In the genomic region with DNA sequence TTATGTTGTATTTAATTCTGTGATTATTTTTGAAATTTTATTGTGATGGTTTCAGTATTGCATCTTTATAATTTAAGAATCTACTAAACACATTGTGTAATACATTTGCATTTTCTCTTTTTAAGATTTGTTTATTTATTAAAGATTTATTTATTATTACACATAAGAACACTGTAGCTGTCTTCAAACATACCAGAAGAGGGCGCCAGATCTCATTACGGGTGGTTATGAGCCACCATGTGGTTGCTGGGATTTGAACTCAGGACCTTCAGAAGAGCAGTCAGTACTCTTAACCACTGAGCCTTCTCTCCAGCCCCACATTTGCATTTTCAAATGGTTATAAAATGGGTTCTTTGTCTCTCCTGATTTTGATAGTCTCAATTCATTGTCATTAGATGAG, we compare ENCODE assay signal across 12 mouse cellular contexts. TPM values are rescaled to one million over a fixed set of nuclear protein-coding genes. Genes with fewer than 3 reads are reported as not detected.
DNase-seq lines count a peak whose midpoint lies in the region; ATAC-seq and TF ChIP-seq lines count a peak whose summit lies in the region.
"Had no signal": no experiment of that assay in that cellular context is flagged by ENCODE, and none has a peak within 500 bp of the region (broad histone marks: within the 10 kb centered on the region; RNA-seq: fewer than 3 reads in every experiment).

No protein-coding gene starts in this region.

- H3K36me3 ChIP-seq in intestine, embryonic 14.5 days (ENCODE audit: control insufficient read depth, insufficient read depth, low read length) = no peaks in the 10 kb centered on the region
- H3K36me3 ChIP-seq in intestine, embryonic 16.5 days (ENCODE audit: control insufficient read depth, insufficient read depth, low read length) = no peaks in the 10 kb centered on the region
- H3K36me3 ChIP-seq in E14TG2a.4 (ENCODE audit: insufficient read depth, low read length) = no peaks in the 10 kb centered on the region
- H3K36me3 ChIP-seq in forebrain, embryonic 16.5 days (ENCODE audit: control insufficient read depth, insufficient read depth) = no peaks in the 10 kb centered on the region; the same call in 1 of the 2 replicates
- H3K36me3 ChIP-seq: embryonic facial prominence, embryonic 15.5 days had no signal

- H3K4me3 ChIP-seq in intestine, embryonic 14.5 days (ENCODE audit: low read depth, low read length) = no peak overlapping the region
- H3K4me3 ChIP-seq in intestine, embryonic 16.5 days (ENCODE audit: low read length) = no peak overlapping the region
- no peak overlapping the region for H3K4me3 ChIP-seq in E14TG2a.4 (replicated peaks; ENCODE audit: low read length)
- H3K4me3 ChIP-seq in forebrain, embryonic 16.5 days (replicated peaks; ENCODE audit: low read length) = no peak overlapping the region

- DNase-seq in intestine, embryonic 14.5 days (ENCODE audit: low spot score) = no peak
- DNase-seq in A20 (ENCODE audit: low read depth, low spot score) = peak; percentile 60
- peak; percentile 76 for DNase-seq in induced T-regulatory cell, adult 2 months (ENCODE audit: low read depth)
- DNase-seq in layer of hippocampus, postnatal 36 days = no peak
- DNase-seq: adrenal gland, adult 8-10 months had no signal

- no peak for ATAC-seq in intestine, embryonic 14.5 days (replicated peaks; ENCODE audit: low FRiP score, low TSS enrichment, low read depth)
- ATAC-seq in intestine, embryonic 16.5 days = no peak
- no peak for ATAC-seq in forebrain, embryonic 16.5 days

- peak overlapping the region; percentile 80 for H3K4me2 ChIP-seq in intestine, embryonic 14.5 days (ENCODE audit: low read length)
- H3K4me2 ChIP-seq in intestine, embryonic 16.5 days (ENCODE audit: low read depth, low read length) = no peak overlapping the region
- no peak overlapping the region for H3K4me2 ChIP-seq in forebrain, embryonic 16.5 days (ENCODE audit: low read length)

- H3K27ac ChIP-seq in intestine, embryonic 14.5 days (ENCODE audit: low read depth) = no peak overlapping the region
- H3K27ac ChIP-seq in intestine, embryonic 16.5 days (ENCODE audit: low read length) = no peak overlapping the region
- H3K27ac ChIP-seq in forebrain, embryonic 16.5 days (ENCODE audit: low read length) = no peak overlapping the region
- H3K27ac ChIP-seq: embryonic facial prominence, embryonic 15.5 days had no signal

- 70% methylated on average over 2 of the region's 2 CpGs for WGBS in intestine, embryonic 14.5 days
- 70% methylated on average over 2 of the region's 2 CpGs for WGBS in intestine, embryonic 16.5 days
- 79% methylated on average over 2 of the region's 2 CpGs for WGBS in forebrain, embryonic 16.5 days

- no peaks in the 10 kb centered on the region for H3K9me3 ChIP-seq in intestine, embryonic 14.5 days (ENCODE audit: control insufficient read depth, low read length)
- H3K9me3 ChIP-seq in intestine, embryonic 16.5 days (ENCODE audit: control insufficient read depth, low read length) = no peaks in the 10 kb centered on the region
- no peaks in the 10 kb centered on the region for H3K9me3 ChIP-seq in E14TG2a.4 (ENCODE audit: low read length)
- H3K9me3 ChIP-seq in forebrain, embryonic 16.5 days (ENCODE audit: control insufficient read depth, low read length) = no peaks in the 10 kb centered on the region
- H3K9me3 ChIP-seq: embryonic facial prominence, embryonic 15.5 days had no signal

- TF ChIP-seq CTCF in E14TG2a.4 (conservative IDR thresholded peaks at IDR 0.05; ENCODE audit: low read length) = peak; percentile 29; the same call in 1 of the 2 replicates

- H3K9ac ChIP-seq in intestine, embryonic 14.5 days (ENCODE audit: low read length) = no peak overlapping the region
- no peak overlapping the region for H3K9ac ChIP-seq in intestine, embryonic 16.5 days (ENCODE audit: low read depth, low read length)
- H3K9ac ChIP-seq in forebrain, embryonic 16.5 days (replicated peaks; ENCODE audit: low read depth, low read length) = no peak overlapping the region
- H3K9ac ChIP-seq: embryonic facial prominence, embryonic 15.5 days had no signal

- H3K4me1 ChIP-seq in intestine, embryonic 14.5 days (replicated peaks; ENCODE audit: control insufficient read depth, insufficient read depth, low read length) = peaks cover 3% of the 10 kb centered on the region; the same call in 1 of the 2 replicates
- H3K4me1 ChIP-seq in intestine, embryonic 16.5 days (ENCODE audit: control insufficient read depth, insufficient read depth, low read length) = no peaks in the 10 kb centered on the region; the same call in 1 of the 2 replicates
- H3K4me1 ChIP-seq in E14TG2a.4 (replicated peaks; ENCODE audit: low read depth, low read length) = peaks cover 21% of the 10 kb centered on the region
- peaks cover 6% of the 10 kb centered on the region; the same call in 1 of the 2 replicates for H3K4me1 ChIP-seq in forebrain, embryonic 16.5 days (replicated peaks; ENCODE audit: control insufficient read depth, insufficient read depth, low read length)

- H3K27me3 ChIP-seq in intestine, embryonic 14.5 days (replicated peaks; ENCODE audit: control insufficient read depth, insufficient read depth, low read length) = no peaks in the 10 kb centered on the region
- no peaks in the 10 kb centered on the region for H3K27me3 ChIP-seq in intestine, embryonic 16.5 days (replicated peaks; ENCODE audit: control insufficient read depth, insufficient read depth, low read length)
- H3K27me3 ChIP-seq in E14TG2a.4 (ENCODE audit: insufficient read depth, low read length) = no peaks in the 10 kb centered on the region
- no peaks in the 10 kb centered on the region for H3K27me3 ChIP-seq in forebrain, embryonic 16.5 days (replicated peaks; ENCODE audit: control insufficient read depth, insufficient read depth, low read length)
- H3K27me3 ChIP-seq: embryonic facial prominence, embryonic 15.5 days had no signal

RNA-seq across cellular contexts. Expression of a gene that starts 2.1 kb away (rescaled TPM):
- 12.6 and 12.7 TPM in 2 replicates for polyA plus RNA-seq in intestine, embryonic 14.5 days (2014; fragmentation: Nextera tagmentation; extraction: Ambion mirVana)
- 10.2 and 10.7 TPM in 2 replicates for polyA plus RNA-seq in intestine, embryonic 16.5 days (2015; fragmentation: Nextera tagmentation; extraction: Ambion mirVana)
- total RNA-seq in layer of hippocampus, postnatal 36 days (2021) = 10 to 100 TPM; 70.6 to 71.3 TPM
- 7.2 and 9.6 TPM in 2 replicates for polyA plus RNA-seq in forebrain, embryonic 16.5 days (2015; fragmentation: Nextera tagmentation; extraction: Ambion mirVana)

RNA-seq across cellular contexts. Expression of a gene that starts 2.1 kb away (rescaled TPM):
- 11.0 and 12.1 TPM in 2 replicates for polyA plus RNA-seq in intestine, embryonic 14.5 days (2014; fragmentation: Nextera tagmentation; extraction: Ambion mirVana)
- 8.0 and 8.3 TPM in 2 replicates for polyA plus RNA-seq in intestine, embryonic 16.5 days (2015; fragmentation: Nextera tagmentation; extraction: Ambion mirVana)
- 10 to 100 TPM; 11.7 to 12.2 TPM for total RNA-seq in layer of hippocampus, postnatal 36 days (2021)
- 6.1 and 7.1 TPM in 2 replicates for polyA plus RNA-seq in forebrain, embryonic 16.5 days (2015; fragmentation: Nextera tagmentation; extraction: Ambion mirVana)

RNA-seq across cellular contexts. Expression of a gene that starts 54.0 kb away (rescaled TPM):
- polyA plus RNA-seq in intestine, embryonic 14.5 days (2014; fragmentation: Nextera tagmentation; extraction: Ambion mirVana) = not detected in 2 replicates
- polyA plus RNA-seq in intestine, embryonic 16.5 days (2015; fragmentation: Nextera tagmentation; extraction: Ambion mirVana) = not detected in 2 replicates
- not detected for total RNA-seq in layer of hippocampus, postnatal 36 days (2021)
- not detected in 2 replicates for polyA plus RNA-seq in forebrain, embryonic 16.5 days (2015; fragmentation: Nextera tagmentation; extraction: Ambion mirVana)
- total RNA-seq: adrenal gland, adult 8-10 months; granulocyte monocyte progenitor cell, adult 5-6 weeks had no signal
- polyA plus RNA-seq: embryonic facial prominence, embryonic 15.5 days; large intestine, adult 2 months; lung, embryonic 16.5 days had no signal

Comparison
In these comparisons a context has a peak if more than half of its experiments do, and no peak if none do; other contexts are left out.
1. DNase-seq: peak in A20 (single experiment) and induced T-regulatory cell, adult 2 months (single experiment); none in intestine, embryonic 14.5 days (single experiment) and layer of hippocampus, postnatal 36 days (0 of 2).